Mouse (Mus musculus): ENCODE results near the gene Bnc2. TPM values are rescaled to one million over a fixed set of nuclear protein-coding genes. Genes with fewer than 3 reads are reported as not detected.

Bnc2 gene
- polyA plus RNA-seq, 1 experiment, result 1.8 TPM

- no peak overlapping the region for H3K27ac ChIP-seq (ENCODE audit: control insufficient read depth, insufficient read depth, low read length)
- H3K4me1 ChIP-seq (replicated peaks; ENCODE audit: control insufficient read depth, insufficient read depth, low read length), result no peaks in the 10 kb centered on the region
- no peaks in the 10 kb centered on the region for H3K27me3 ChIP-seq (ENCODE audit: control insufficient read depth, insufficient read depth, low read length)
- TF ChIP-seq CTCF (IDR thresholded peaks at IDR 0.05; ENCODE audit: borderline replicate concordance, control insufficient read depth, extremely low read depth, insufficient read depth, low read length, poor library complexity) (no peak), POLR2A (IDR thresholded peaks at IDR 0.05; ENCODE audit: control insufficient read depth, extremely low read depth, insufficient read depth, low read length, poor library complexity) (no peak)
- H3K36me3 ChIP-seq (ENCODE audit: control insufficient read depth, insufficient read depth, low read length), result no peaks in the 10 kb centered on the region
- 93% methylated on average over 5 of the region's 5 CpGs for WGBS
- DNase-seq, result no peak
- no peak overlapping the region for H3K4me3 ChIP-seq (ENCODE audit: control insufficient read depth, insufficient read depth, low read length)
These were observed 12.6 kb downstream of the Bnc2 start for GRCm38 (mm10) chr4:84662228-84663065.

GRCm38 (mm10) chr4:84661341-84661740 is 13.7 kb downstream of the Bnc2 start:
- Histone ChIP-seq H3K27me3 (ENCODE audit: control insufficient read depth, insufficient read depth, low read length) (no peaks in the 10 kb centered on the region), H3K4me3 (ENCODE audit: control insufficient read depth, insufficient read depth, low read length) (no peak overlapping the region), H3K4me1 (replicated peaks; ENCODE audit: control insufficient read depth, insufficient read depth, low read length) (no peaks in the 10 kb centered on the region), H3K36me3 (ENCODE audit: control insufficient read depth, insufficient read depth, low read length) (no peaks in the 10 kb centered on the region), H3K27ac (ENCODE audit: control insufficient read depth, insufficient read depth, low read length) (no peak overlapping the region)
- WGBS, result 96% methylated on average over 3 of the region's 3 CpGs
- no peak for DNase-seq
- TF ChIP-seq POLR2A (IDR thresholded peaks at IDR 0.05; ENCODE audit: control insufficient read depth, extremely low read depth, insufficient read depth, low read length, poor library complexity), result no peak
- no peak for TF ChIP-seq CTCF (IDR thresholded peaks at IDR 0.05; ENCODE audit: borderline replicate concordance, control insufficient read depth, extremely low read depth, insufficient read depth, low read length, poor library complexity)

GRCm38 (mm10) chr4:84651786-84652185 is 23.3 kb downstream of the Bnc2 start:
- TF ChIP-seq CTCF (IDR thresholded peaks at IDR 0.05; ENCODE audit: borderline replicate concordance, control insufficient read depth, extremely low read depth, insufficient read depth, low read length, poor library complexity) (no peak), POLR2A (IDR thresholded peaks at IDR 0.05; ENCODE audit: control insufficient read depth, extremely low read depth, insufficient read depth, low read length, poor library complexity) (no peak)
- no peak for DNase-seq
- Histone ChIP-seq H3K27ac (ENCODE audit: control insufficient read depth, insufficient read depth, low read length) (no peak overlapping the region), H3K27me3 (ENCODE audit: control insufficient read depth, insufficient read depth, low read length) (no peaks in the 10 kb centered on the region), H3K4me3 (ENCODE audit: control insufficient read depth, insufficient read depth, low read length) (no peak overlapping the region), H3K36me3 (ENCODE audit: control insufficient read depth, insufficient read depth, low read length) (no peaks in the 10 kb centered on the region), H3K4me1 (replicated peaks; ENCODE audit: control insufficient read depth, insufficient read depth, low read length) (no peaks in the 10 kb centered on the region)
- 82% methylated on average over 8 of the region's 8 CpGs for WGBS

- H3K4me1 ChIP-seq (replicated peaks; ENCODE audit: control insufficient read depth, insufficient read depth, low read length), result no peaks in the 10 kb centered on the region
- no peak overlapping the region for H3K4me3 ChIP-seq (ENCODE audit: control insufficient read depth, insufficient read depth, low read length)
- no peak for TF ChIP-seq POLR2A (IDR thresholded peaks at IDR 0.05; ENCODE audit: control insufficient read depth, extremely low read depth, insufficient read depth, low read length, poor library complexity)
- TF ChIP-seq CTCF (IDR thresholded peaks at IDR 0.05; ENCODE audit: borderline replicate concordance, control insufficient read depth, extremely low read depth, insufficient read depth, low read length, poor library complexity), result no peak
- H3K27ac ChIP-seq (ENCODE audit: control insufficient read depth, insufficient read depth, low read length), result no peak overlapping the region
- no peaks in the 10 kb centered on the region for H3K27me3 ChIP-seq (ENCODE audit: control insufficient read depth, insufficient read depth, low read length)
- H3K36me3 ChIP-seq (ENCODE audit: control insufficient read depth, insufficient read depth, low read length), result no peaks in the 10 kb centered on the region
- no peak for DNase-seq
These were observed 28.5 kb downstream of the Bnc2 start for GRCm38 (mm10) chr4:84646576-84646975.

- no peaks in the 10 kb centered on the region for H3K36me3 ChIP-seq (ENCODE audit: control insufficient read depth, insufficient read depth, low read length)
- H3K27me3 ChIP-seq (ENCODE audit: control insufficient read depth, insufficient read depth, low read length), result no peaks in the 10 kb centered on the region
- 91% methylated on average over 6 of the region's 6 CpGs for WGBS
- no peak for DNase-seq
- no peak overlapping the region for H3K27ac ChIP-seq (ENCODE audit: control insufficient read depth, insufficient read depth, low read length)
- no peak overlapping the region for H3K4me3 ChIP-seq (ENCODE audit: control insufficient read depth, insufficient read depth, low read length)
- no peaks in the 10 kb centered on the region for H3K4me1 ChIP-seq (replicated peaks; ENCODE audit: control insufficient read depth, insufficient read depth, low read length)
- no peak for TF ChIP-seq CTCF (IDR thresholded peaks at IDR 0.05; ENCODE audit: borderline replicate concordance, control insufficient read depth, extremely low read depth, insufficient read depth, low read length, poor library complexity)
- no peak for TF ChIP-seq POLR2A (IDR thresholded peaks at IDR 0.05; ENCODE audit: control insufficient read depth, extremely low read depth, insufficient read depth, low read length, poor library complexity)
These were observed 35.9 kb downstream of the Bnc2 start for GRCm38 (mm10) chr4:84639166-84639565.

- 60% methylated on average over 10 of the region's 10 CpGs for WGBS
- no peaks in the 10 kb centered on the region for H3K4me1 ChIP-seq (replicated peaks; ENCODE audit: control insufficient read depth, insufficient read depth, low read length)
- H3K27ac ChIP-seq (ENCODE audit: control insufficient read depth, insufficient read depth, low read length), result no peak overlapping the region
- TF ChIP-seq CTCF (IDR thresholded peaks at IDR 0.05; ENCODE audit: borderline replicate concordance, control insufficient read depth, extremely low read depth, insufficient read depth, low read length, poor library complexity), result no peak
- no peak for TF ChIP-seq POLR2A (IDR thresholded peaks at IDR 0.05; ENCODE audit: control insufficient read depth, extremely low read depth, insufficient read depth, low read length, poor library complexity)
- H3K4me3 ChIP-seq (ENCODE audit: control insufficient read depth, insufficient read depth, low read length), result no peak overlapping the region
- no peaks in the 10 kb centered on the region for H3K36me3 ChIP-seq (ENCODE audit: control insufficient read depth, insufficient read depth, low read length)
- DNase-seq, result no peak
- no peaks in the 10 kb centered on the region for H3K27me3 ChIP-seq (ENCODE audit: control insufficient read depth, insufficient read depth, low read length)
These were observed 37.4 kb downstream of the Bnc2 start for GRCm38 (mm10) chr4:84637641-84638040.

All from thymus, adult 2 months (tissue).